Mouse (Mus musculus) intestine, embryonic 15.5 days (tissue): ENCODE results near the gene Wdr64. TPM values are rescaled to one million over a fixed set of nuclear protein-coding genes. Genes with fewer than 3 reads are reported as not detected.
A peak's percentile ranks its signal among the peaks of the same experiment; 100 is the strongest.

Experiments used
- ATAC-seq: fragments of 200-750 bp; cut with Nextera tagmentation; 2 replicates; pipeline ENCODE4 v1.8.0; 2017; ENCODE audit warnings: moderate TSS enrichment, moderate library complexity
- H3K27ac ChIP-seq: fragments of 300-500 bp; sonication (generic); 2 replicates; pipeline ENCODE4 v1.5.1; 2015; ENCODE audit warnings: mild to moderate bottlenecking, inconsistent platforms
- H3K27me3 ChIP-seq: fragments of 300-500 bp; sonication (generic); replicated peaks from 2 replicates; pipeline ENCODE4 v1.6.1; 2015; ENCODE audit warnings: inconsistent platforms
- H3K36me3 ChIP-seq: fragments of 300-500 bp; sonication (generic); 2 replicates; pipeline ENCODE4 v1.6.1; 2015; ENCODE audit warnings: inconsistent platforms
- H3K4me1 ChIP-seq: fragments of 300-500 bp; sonication (generic); replicated peaks from 2 replicates; pipeline ENCODE4 v1.6.1; 2015; ENCODE audit warnings: inconsistent platforms
- H3K4me2 ChIP-seq: fragments of 300-500 bp; sonication (generic); replicated peaks from 2 replicates; pipeline ENCODE4 v1.6.1; 2015; ENCODE audit warnings: mild to moderate bottlenecking, inconsistent platforms
- H3K4me3 ChIP-seq: fragments of 300-500 bp; sonication (generic); replicated peaks from 2 replicates; pipeline ENCODE4 v1.5.1; 2015; ENCODE audit warnings: inconsistent platforms
- H3K9ac ChIP-seq: fragments of 300-500 bp; sonication (generic); 2 replicates; pipeline ENCODE4 v1.6.1; 2015; ENCODE audit warnings: inconsistent platforms
- H3K9me3 ChIP-seq: fragments of 300-500 bp; sonication (generic); 2 replicates; pipeline ENCODE4 v1.6.1; 2016; ENCODE audit warnings: inconsistent platforms
- WGBS: fragments of 180-500 bp; shearing (Covaris S2); methylation state at CpG from one replicate; pipeline ENCODE4 v1.1.7; 2015; 5-methylcytosine and 5-hydroxymethylcytosine counted together
- polyA plus RNA-seq: library from polyadenylated mRNA; unstranded; fragments of >200 nt; fragmentation: Nextera tagmentation; extraction: Ambion mirVana; gene quantifications from 2 replicates; pipeline ENCODE4 v1.2.1, GENCODE M21; 2015

Wdr64 gene
- polyA plus RNA-seq = not detected in 2 replicates

- Histone ChIP-seq H3K4me2 (no peak within 1 kb of the TSS), H3K4me3 (no peak within 1 kb of the TSS), H3K9me3 (no peaks in the 10 kb centered on the region), H3K4me1 (0 out of 2 replicates have a peak, but pooled peaks cover 3% of the 10 kb centered on the region), H3K27me3 (no peaks in the 10 kb centered on the region), H3K9ac (no peak within 1 kb of the TSS), H3K27ac (no peak within 1 kb of the TSS), H3K36me3 (no peaks in the 10 kb centered on the region)
- WGBS = 71% methylated on average over 1 of the region's 1 CpGs
- ATAC-seq = no peak
These were observed at the start of gene Wdr64 for GRCm38 (mm10) chr1:175698293-175698692. Gene Wdr64, plus strand, starts transcription at chr1:175698593.

DNA sequence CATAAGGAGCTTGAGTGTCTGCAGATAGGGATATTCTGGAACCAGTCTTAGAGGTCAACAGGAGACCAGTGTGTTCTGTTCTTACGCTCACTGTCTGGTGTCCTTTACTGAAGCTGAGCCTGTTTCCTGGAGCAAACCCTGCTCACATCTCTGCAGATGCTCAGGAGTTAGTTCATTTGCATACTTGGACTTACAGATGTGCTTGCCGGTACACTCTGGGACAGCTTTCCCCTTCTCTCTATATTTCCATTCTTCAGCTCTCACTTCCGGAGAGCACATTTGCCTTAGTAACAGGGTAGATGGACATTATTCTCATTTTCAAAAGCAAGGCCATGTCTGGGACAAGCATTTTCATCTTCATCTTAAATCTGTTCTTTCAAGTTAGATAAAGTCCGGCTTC, 49.8 kb upstream of the Wdr64 start:
- ATAC-seq = no peak
- WGBS = 93% methylated on average over 4 of the region's 4 CpGs
- Histone ChIP-seq H3K36me3 (no peaks in the 10 kb centered on the region), H3K9me3 (no peaks in the 10 kb centered on the region), H3K27me3 (no peaks in the 10 kb centered on the region), H3K4me3 (no peak overlapping the region), H3K4me2 (no peak overlapping the region), H3K27ac (no peak overlapping the region), H3K9ac (no peak overlapping the region), H3K4me1 (no peaks in the 10 kb centered on the region)

DNA sequence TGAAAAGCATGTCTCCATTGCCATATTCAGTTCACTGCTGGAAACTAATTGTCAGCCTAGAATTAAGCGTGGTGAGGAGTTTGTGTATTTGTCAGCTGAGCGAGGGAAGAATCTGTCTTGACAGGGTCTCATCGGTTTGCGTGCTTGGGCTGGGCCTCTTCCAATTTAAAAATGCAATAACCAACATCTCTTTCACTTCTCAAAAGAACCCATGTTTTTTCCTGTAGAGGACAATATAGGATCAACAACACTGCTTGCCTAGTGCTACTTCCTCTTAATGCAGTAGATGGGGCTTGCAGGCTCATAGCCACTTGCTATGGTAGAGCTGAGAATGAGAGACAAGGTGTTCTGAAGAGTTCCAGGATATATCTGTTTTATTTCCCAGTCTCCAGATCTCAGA, 38.5 kb upstream of the Wdr64 start:
- Histone ChIP-seq H3K4me3 (no peak overlapping the region), H3K27ac (no peak overlapping the region), H3K36me3 (no peaks in the 10 kb centered on the region), H3K9me3 (no peaks in the 10 kb centered on the region), H3K4me2 (no peak overlapping the region), H3K9ac (no peak overlapping the region), H3K27me3 (no peaks in the 10 kb centered on the region), H3K4me1 (no peaks in the 10 kb centered on the region)
- ATAC-seq = no peak
- WGBS = 88% methylated on average over 4 of the region's 4 CpGs

DNA sequence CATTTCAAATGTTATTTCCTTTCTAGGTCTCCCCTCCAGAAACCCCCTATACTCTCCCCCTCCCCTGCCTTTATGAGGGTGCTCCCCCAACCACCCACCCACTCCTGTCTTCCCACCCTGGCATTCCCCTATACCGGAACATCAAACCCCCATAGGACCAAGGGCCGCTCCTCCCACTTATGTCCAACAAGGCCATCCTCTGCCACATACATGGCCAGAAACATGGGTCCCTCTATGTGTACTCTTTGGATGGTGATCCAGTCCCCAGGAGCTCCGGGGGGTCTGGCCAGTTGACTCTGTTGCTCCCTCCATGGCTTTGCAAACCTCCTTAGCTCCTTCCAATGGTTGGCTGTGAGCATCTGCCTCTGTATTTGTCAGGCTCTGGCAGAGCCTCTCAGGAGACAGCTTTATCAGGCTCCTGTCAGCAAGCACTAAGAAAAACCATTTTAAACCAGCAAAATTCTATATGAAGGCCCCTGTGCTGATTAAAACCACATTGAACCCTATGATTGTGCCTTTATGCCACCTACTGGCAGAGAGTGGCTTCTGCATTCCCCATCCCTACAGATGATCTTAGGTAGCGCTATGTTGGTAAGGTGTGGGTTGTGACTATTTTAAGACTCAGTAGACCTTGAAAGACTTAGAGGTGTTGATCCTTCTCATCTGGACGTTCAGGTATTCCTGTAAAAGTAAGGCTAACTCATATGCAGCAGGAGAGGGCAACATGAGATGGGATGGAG, 29.6 kb upstream of the Wdr64 start:
- 71% methylated on average over 5 of the region's 5 CpGs for WGBS
- Histone ChIP-seq H3K9ac (no peak overlapping the region), H3K4me3 (no peak overlapping the region), H3K4me2 (no peak overlapping the region), H3K9me3 (no peaks in the 10 kb centered on the region), H3K36me3 (no peaks in the 10 kb centered on the region), H3K27me3 (no peaks in the 10 kb centered on the region), H3K27ac (no peak overlapping the region), H3K4me1 (no peaks in the 10 kb centered on the region)
- peak; percentile 67 for ATAC-seq

- Histone ChIP-seq H3K4me3 (no peak overlapping the region), H3K27me3 (no peaks in the 10 kb centered on the region), H3K36me3 (no peaks in the 10 kb centered on the region), H3K9ac (no peak overlapping the region), H3K27ac (no peak overlapping the region), H3K4me1 (no peaks in the 10 kb centered on the region), H3K9me3 (no peaks in the 10 kb centered on the region), H3K4me2 (no peak overlapping the region)
- WGBS = 94% methylated on average over 3 of the region's 3 CpGs
- no peak for ATAC-seq
These were observed 28.9 kb upstream of the Wdr64 start for GRCm38 (mm10) chr1:175669456-175669855.

- H3K4me1 ChIP-seq = no peaks in the 10 kb centered on the region
These were observed 28.4 kb upstream of the Wdr64 start for GRCm38 (mm10) chr1:175670042-175670441.

GRCm38 (mm10) chr1:175671626-175672025, 26.8 kb upstream of the Wdr64 start:
- H3K27me3 ChIP-seq = no peaks in the 10 kb centered on the region
- H3K36me3 ChIP-seq = no peaks in the 10 kb centered on the region
- no peak overlapping the region for H3K9ac ChIP-seq
- 14% methylated on average over 1 of the region's 1 CpGs for WGBS
- H3K4me3 ChIP-seq = no peak overlapping the region
- peak; percentile 42; the same call in 1 of the 2 replicates for ATAC-seq
- H3K4me1 ChIP-seq = no peaks in the 10 kb centered on the region
- no peaks in the 10 kb centered on the region for H3K9me3 ChIP-seq
- no peak overlapping the region for H3K4me2 ChIP-seq
- H3K27ac ChIP-seq = no peak overlapping the region

More at GRCm38 (mm10) chr1:175670042-175670441, 28.4 kb upstream of the Wdr64 start:
- Histone ChIP-seq H3K4me3 (no peak overlapping the region), H3K27ac (no peak overlapping the region), H3K27me3 (no peaks in the 10 kb centered on the region), H3K36me3 (no peaks in the 10 kb centered on the region), H3K9me3 (no peaks in the 10 kb centered on the region), H3K9ac (no peak overlapping the region), H3K4me2 (no peak overlapping the region)
- ATAC-seq = no peak
- WGBS = 84% methylated on average over 7 of the region's 7 CpGs

DNA sequence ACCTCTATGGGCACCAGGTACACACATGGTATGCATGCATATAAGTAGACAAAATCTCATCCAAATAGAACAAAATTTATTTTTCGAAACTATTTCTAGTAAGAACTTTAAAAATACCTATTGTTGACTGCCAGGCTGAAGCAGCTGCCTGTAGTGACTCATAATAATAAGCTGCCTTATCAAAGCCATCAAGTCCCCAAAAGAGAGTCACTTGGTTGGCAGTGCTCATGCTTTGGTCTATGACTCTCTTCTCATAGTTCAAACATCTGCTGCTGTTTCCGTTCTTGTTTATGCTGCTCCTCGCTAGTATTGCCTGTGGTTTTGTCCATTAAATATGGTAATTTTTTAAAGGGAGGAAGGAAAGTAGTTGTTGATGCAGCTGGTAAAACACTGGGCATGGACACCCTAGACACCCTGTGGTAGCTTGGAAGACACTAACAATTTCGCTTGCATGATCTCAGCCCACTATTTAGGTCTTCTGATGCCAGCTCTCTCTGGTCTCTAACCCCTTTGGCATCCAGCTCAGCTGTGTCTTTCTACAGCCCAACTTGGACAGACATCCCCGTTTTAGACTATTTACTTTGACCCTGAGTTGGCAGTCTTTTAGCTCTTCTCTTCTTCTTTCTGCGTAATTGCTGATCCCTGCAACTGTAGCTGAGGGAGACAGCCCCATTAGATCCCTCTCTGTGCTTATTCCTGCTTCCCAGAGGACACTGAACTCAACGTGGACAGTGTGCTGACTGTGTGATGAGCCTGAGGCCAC, 24.6 kb upstream of the Wdr64 start:
- 76% methylated on average over 7 of the region's 7 CpGs for WGBS
- Histone ChIP-seq H3K27me3 (no peaks in the 10 kb centered on the region), H3K4me3 (no peak overlapping the region), H3K4me2 (no peak overlapping the region), H3K27ac (no peak overlapping the region), H3K4me1 (no peaks in the 10 kb centered on the region), H3K9ac (no peak overlapping the region), H3K9me3 (no peaks in the 10 kb centered on the region), H3K36me3 (no peaks in the 10 kb centered on the region)
- ATAC-seq = no peak

DNA sequence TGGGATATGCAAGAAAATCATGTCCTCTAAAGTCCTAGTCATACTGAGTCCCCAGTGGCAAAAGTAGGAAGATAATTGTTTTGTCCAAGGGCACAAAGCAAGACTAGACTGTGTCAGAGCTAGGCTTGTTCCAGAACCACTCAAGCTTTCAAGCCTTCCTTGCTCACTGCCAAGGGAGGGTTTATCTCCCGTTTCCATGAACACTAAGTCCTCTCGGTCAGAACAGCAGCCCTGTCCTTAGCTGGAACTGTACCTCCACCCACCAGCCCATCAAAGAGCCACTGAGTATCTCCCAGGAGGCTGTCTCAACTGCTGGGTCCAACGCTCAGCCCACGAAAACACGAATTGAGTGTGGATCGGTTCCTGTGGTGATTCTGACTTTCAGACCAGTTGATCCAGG, 23.3 kb upstream of the Wdr64 start:
- 84% methylated on average over 6 of the region's 6 CpGs for WGBS
- Histone ChIP-seq H3K9me3 (no peaks in the 10 kb centered on the region), H3K27me3 (no peaks in the 10 kb centered on the region), H3K9ac (no peak overlapping the region), H3K4me2 (no peak overlapping the region), H3K4me1 (no peaks in the 10 kb centered on the region), H3K36me3 (no peaks in the 10 kb centered on the region), H3K4me3 (no peak overlapping the region), H3K27ac (no peak overlapping the region)
- ATAC-seq = no peak

DNA sequence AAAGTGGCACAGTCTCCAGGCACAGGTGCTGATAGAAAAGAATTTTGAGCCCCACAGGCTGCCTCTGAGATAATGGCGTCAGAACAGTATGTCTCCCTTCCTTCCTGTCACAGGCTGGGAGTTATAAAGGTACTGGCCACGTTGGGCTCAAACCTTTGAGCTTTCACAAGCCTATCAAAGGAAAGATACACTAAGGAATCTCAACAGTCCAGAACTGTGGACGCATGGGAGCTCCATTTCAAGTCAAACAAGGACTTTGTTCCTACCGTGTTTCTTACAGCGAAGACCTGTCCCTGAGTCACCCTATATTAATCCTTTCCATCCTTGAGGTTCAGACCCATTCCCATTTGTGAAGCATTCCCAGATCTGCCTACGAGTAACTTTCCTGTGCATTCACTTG, 20.9 kb upstream of the Wdr64 start:
- H3K27ac ChIP-seq = no peak overlapping the region
- WGBS = 74% methylated on average over 6 of the region's 6 CpGs
- H3K4me3 ChIP-seq = no peak overlapping the region
- no peak overlapping the region for H3K9ac ChIP-seq
- no peaks in the 10 kb centered on the region for H3K36me3 ChIP-seq
- no peaks in the 10 kb centered on the region for H3K4me1 ChIP-seq
- ATAC-seq = peak; percentile 78; the same call in 1 of the 2 replicates
- H3K27me3 ChIP-seq = no peaks in the 10 kb centered on the region
- H3K9me3 ChIP-seq = no peaks in the 10 kb centered on the region
- H3K4me2 ChIP-seq = no peak overlapping the region

- H3K9ac ChIP-seq = no peak overlapping the region
- 73% methylated on average over 6 of the region's 6 CpGs for WGBS
- ATAC-seq = no peak
These were observed 17.4 kb upstream of the Wdr64 start for GRCm38 (mm10) chr1:175680995-175681394.

GRCm38 (mm10) chr1:175691686-175692245, 6.6 kb upstream of the Wdr64 start:
- peak overlapping the region; percentile 91 for H3K9ac ChIP-seq
- peak overlapping the region; percentile 84 for H3K27ac ChIP-seq
- WGBS = under 1% methylated on average over 22 of the region's 22 CpGs
- H3K9me3 ChIP-seq = no peaks in the 10 kb centered on the region
- no peaks in the 10 kb centered on the region for H3K27me3 ChIP-seq
- ATAC-seq = no peak
- H3K4me1 ChIP-seq = 0 out of 2 replicates have a peak, but pooled peaks cover 3% of the 10 kb centered on the region
- peak overlapping the region; percentile 83 for H3K4me3 ChIP-seq
- H3K4me2 ChIP-seq = peak overlapping the region; percentile 80
- no peaks in the 10 kb centered on the region for H3K36me3 ChIP-seq

More at GRCm38 (mm10) chr1:175680995-175681394, 17.4 kb upstream of the Wdr64 start:
- Histone ChIP-seq H3K27me3 (no peaks in the 10 kb centered on the region), H3K36me3 (no peaks in the 10 kb centered on the region), H3K4me2 (no peak overlapping the region), H3K4me3 (no peak overlapping the region), H3K4me1 (no peaks in the 10 kb centered on the region), H3K9me3 (no peaks in the 10 kb centered on the region), H3K27ac (no peak overlapping the region)
